Mouse (Mus musculus): ENCODE measurements around the gene Nrxn1.

GRCm38 (mm10) chr17:90999667-91000154 is 93.2 kb downstream of the Nrxn1 start:
- no peak for TF ChIP-seq GATA1 (IDR thresholded peaks at IDR 0.05; ENCODE audit: low read length)
- TF ChIP-seq TAL1 (IDR thresholded peaks at IDR 0.05; ENCODE audit: low read length): no peak

Measured in erythroblast, embryonic 14.5 days (primary cell).